Mouse (Mus musculus): ENCODE results near the gene Tent5c.

Gene Tent5c

DNA sequence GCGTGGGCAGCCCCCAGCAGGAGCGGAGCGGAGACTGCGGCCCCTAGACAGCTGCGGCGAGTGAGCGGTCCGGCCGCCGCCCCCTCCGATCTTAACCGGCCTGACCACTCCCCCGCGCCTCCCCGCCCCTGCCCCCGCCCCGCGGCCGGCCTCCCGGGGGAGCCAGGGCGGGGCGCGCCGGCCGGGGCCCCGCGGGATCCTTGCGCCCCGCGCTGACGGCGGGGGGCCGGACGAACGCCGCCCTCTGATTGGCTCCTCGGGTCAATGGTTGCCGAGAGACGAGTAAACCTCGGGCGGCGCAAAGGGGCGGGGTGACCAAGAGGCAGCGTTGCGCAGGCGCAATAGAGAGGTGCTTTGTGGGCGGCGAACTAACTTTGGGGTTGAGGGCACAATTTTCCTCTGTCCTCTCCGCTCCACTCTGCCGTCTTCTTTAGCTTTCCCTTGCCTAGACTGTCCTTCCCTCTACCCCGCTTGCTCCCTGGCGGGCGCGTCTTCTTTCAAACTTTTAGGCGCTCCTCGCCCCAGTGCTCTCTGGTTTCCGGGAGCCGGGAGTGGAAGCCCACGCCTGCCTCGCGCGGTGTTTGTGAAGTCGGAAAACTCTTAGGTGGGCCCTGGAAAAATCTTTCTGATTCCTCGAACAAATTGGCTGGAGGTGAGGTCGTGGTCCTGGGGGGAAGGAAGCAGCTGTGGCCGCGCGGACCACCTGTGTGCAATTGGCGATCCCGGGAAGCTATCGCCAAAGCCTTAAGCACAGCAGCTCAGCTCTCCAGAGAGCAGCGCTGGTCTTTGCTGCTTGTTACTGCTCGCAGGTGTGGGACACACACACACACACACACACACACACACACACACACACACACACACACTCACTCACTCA, at the start of gene Tent5c:
Tent5c (minus strand) TSS at position 192 of the 877 bp plus-strand sequence.
- peak; percentile 98 for DNase-seq (ENCODE audit: inconsistent ontology term)

DNA sequence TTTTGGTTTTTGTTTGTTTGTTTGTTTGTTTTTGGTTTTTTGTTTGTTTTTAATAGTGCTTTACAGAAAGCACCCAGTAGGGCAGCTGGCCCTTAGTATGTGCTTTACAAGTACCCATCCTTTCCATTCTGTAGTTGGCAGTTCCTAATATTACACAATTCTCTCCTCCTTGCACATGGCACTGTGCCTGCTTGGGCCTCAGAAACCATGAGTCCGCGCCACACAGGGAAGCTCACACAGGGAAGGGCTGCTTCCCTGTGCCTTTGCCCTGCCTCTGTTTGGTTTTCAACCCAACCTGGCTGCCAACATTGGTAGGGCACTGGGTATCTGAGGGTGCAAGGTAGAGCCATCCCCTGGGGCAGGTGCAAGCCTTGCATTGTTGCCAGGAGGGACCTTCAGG, 47.6 kb upstream of the Tent5c start:
- no peak for DNase-seq (ENCODE audit: inconsistent ontology term)

DNA sequence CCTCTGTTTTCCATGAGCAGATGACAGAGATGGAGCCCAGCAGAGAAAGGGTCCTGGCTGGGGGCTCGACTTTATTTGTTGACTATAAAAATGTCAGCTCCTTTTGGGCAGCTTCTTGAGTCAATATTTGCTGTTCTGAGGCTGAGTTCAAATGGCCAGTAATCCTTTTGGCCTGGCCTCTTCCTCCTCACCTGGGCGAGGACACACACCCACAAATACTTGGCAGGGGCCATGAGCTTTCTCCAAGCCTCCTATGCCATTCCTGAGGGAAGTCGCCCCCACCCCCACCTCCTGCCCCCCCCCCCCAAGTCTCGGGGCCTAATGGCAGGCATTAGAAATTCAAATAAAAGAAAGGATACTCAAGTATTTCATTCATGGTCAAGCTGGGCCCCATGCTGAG, 46.8 kb upstream of the Tent5c start:
- no peak for DNase-seq (ENCODE audit: inconsistent ontology term)

DNA sequence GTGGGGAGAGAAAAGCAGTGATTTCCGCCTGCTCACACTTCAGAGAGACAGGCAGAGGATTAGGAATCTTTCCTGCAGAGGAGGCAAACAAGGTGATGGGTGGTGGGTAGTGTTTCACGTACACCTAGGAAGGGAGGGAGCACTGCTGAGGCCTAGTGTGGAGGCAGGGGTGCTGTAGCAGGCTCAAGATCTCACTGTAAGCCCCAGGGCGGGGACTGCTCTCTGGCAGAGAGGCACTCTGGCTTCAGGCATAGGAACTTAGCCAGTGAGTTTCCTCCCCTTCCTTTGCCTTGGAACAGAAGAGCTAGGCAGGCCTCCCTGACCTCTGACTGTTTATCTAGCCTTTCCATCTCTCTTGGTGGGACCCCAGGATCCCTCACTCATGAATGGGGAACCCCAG, 46.2 kb upstream of the Tent5c start:
- DNase-seq (ENCODE audit: inconsistent ontology term) = no peak

DNA sequence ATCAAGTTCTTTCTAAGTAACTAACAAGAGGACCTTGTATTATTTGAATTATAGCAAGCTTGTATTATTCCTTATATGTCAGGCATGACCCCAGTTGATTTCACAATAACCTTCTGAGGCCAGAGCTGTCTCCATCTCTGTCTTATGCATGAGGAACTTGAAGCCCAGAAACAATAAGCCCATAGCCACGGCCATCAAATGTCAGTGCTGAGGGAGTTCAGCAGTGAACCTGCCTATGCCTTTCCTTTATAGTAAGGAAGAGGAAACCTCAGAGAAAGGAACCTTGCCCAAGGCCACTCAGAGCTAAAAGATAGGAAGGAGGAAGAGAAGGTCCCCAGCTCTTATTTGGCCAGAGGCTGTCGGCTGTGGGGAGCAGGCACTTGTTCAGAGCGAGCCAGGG, 45.3 kb upstream of the Tent5c start:
- DNase-seq (ENCODE audit: inconsistent ontology term) = no peak

DNA sequence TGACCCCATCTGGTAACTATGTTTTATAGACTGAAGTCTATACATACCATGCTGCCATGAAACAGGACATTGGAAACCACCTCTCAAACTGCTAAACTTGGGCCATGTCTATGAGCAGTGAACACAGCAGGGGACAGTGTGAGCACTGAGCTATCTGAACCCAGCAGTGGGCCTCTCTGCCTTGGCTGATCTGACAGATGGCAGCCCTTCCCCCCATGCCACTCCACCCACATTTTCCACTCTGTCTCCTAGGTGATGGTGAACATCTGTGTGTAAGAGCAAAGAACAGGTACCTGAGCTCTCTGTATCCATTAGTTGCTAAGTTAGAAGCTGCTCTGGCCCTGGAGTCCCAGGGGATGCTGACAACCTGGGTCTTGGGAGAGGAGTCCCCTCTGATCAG, 44.3 kb upstream of the Tent5c start:
- no peak for DNase-seq (ENCODE audit: inconsistent ontology term)

DNA sequence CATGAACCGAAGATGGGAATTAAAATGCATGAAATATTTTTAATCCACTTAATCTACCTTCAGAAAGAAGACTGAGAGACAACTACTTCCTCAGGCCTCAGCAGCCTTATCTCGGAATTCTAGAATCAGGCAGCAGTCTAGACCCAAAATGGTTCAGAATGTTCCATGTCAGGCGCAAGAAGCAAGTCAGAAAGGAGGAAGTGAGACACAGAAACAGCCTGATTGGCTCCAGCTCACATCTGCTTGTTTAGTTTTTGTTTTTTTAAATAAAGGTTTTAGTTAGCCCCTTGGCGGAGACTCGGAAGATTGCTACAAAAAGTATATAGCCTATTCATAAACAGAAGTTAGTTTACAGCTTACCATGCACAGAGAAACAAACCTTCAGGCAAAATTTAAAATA, 41.8 kb upstream of the Tent5c start:
- DNase-seq (ENCODE audit: inconsistent ontology term) = no peak

DNA sequence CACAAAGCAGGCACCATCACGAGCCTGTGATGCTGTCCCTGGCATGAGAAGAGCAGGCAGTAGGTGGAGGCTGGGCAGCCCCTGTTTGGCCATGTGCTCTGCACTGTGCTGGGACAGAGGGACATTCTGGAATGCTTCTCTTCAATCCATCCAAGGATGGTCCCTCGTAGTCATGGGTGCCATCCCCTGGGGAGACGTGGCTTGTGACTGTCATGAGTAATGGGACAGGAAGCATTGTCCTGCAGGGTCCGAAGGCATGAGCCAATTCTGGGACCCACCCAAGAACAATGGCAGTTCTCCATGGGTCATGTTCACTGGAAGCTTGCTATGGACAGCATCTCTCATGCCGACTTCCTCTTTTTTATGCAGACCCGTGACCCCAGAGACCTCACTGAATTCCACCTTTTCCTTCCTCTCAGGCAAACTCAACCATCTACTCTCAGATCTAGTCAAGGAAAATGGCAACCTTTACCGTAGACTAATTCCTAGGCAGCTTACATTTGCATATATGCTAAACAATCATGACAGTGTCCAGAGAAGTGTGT, 41.2 kb upstream of the Tent5c start:
- no peak for DNase-seq (ENCODE audit: inconsistent ontology term)

DNA sequence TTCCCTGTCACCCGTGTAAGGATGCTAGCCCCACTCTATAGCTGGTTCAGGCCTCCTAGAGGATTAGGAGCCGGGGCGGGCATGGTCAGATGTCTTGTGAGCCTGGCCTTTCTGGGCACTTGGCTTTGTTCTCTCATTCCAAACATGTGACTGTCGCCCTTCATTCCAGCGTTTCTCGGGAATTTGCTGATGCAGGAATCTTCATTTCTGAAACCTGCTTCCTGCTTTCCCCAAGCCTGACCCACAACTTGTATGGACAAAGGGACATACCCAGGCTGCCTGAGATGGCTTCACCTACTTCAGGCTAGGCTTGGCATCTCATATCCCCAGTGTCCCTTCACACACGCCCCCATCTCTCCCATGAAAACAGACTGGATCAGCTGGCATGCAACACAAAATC, 33.5 kb upstream of the Tent5c start:
- peak; percentile 73 for DNase-seq (ENCODE audit: inconsistent ontology term)

DNA sequence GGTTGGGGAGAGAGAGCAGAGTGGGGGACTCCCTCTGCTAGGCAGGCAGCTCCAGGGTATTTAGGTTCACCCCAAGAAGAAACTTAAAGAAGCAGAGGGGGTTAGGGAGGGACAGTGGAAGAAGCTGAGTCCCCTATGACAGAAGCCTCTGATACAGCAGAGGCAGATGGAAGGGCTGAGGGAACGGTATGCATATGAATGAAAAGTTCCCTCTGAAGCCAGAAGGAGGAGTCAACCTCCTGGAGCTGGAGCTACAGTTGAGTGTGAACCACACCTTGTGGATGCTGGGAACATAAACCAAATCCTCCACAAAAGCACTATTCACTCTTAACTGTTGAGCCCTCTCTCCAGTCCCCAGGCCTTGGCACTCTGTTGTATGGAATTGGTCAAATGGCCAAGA, 32.5 kb upstream of the Tent5c start:
- no peak for DNase-seq (ENCODE audit: inconsistent ontology term)

DNA sequence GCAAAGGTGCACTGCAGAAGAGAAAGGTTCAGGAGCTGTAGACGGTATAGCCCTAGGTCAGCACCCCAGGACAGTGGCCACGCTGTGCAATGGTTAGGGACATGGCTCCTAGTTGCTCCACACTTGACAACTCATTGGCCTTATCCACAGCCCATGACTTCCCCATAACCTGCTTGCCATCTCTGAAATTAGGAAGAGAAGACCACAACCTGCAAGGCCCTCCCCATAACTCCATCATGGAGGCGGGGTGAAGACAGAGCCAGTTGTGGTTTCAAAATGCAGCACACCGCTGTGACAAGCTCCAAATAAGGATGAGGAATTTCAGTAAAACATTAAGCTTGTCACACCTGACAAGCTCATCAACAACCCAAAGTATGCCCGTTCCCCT, 26.6 kb upstream of the Tent5c start:
- no peak for DNase-seq (ENCODE audit: inconsistent ontology term)

DNA sequence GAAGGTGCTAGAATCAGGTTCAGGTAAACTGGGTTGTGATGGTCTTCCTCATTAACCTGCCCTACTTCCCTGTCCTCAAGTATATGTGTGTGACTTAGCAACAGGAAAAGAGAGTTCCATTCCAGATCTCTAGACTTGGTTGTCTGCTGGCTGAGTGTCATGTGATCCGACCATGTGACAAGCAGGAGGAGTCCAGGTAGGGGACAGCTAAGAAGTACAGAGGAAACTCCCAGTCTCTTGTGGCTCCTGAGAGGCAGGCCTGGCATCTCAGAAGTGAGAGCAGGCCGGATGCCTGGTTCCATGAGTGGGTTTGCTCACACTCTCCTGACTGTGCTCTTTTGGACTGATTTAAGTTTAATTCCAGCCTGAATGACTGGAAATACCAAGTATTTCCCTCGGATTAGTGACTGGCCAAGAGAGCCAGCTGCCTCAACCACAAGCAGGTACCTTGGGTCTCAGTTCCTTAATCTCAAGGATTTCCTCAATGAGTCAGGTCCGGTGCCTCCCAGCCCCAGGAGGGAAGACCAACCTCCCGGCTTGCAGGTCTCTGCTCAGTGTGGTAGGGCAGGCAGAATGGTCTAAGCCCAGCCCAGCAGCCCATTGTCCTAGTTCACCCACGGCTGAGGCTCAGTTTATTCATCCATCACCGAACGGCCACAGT, 26.1 kb upstream of the Tent5c start:
- no peak for DNase-seq (ENCODE audit: inconsistent ontology term)

DNA sequence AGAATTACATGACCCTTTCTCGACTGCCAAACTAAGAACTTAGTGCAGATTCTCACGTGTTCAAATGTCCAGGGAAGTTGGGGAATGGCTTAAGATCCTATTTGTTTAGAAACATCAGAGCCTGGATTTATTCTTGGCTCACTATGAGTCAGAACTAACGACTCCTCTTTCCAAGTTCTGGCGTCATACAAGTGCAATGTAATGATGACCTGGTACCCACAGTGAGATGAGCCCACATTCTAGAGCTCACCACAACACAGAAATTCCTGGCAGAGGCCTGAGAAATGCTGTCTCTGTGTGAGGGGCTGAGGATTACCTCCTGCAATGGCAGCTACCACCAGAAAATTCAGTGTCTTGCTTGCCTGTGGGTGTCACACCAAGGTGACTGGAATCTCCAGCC, 18.1 kb upstream of the Tent5c start:
- DNase-seq (ENCODE audit: inconsistent ontology term) = peak; percentile 62

DNA sequence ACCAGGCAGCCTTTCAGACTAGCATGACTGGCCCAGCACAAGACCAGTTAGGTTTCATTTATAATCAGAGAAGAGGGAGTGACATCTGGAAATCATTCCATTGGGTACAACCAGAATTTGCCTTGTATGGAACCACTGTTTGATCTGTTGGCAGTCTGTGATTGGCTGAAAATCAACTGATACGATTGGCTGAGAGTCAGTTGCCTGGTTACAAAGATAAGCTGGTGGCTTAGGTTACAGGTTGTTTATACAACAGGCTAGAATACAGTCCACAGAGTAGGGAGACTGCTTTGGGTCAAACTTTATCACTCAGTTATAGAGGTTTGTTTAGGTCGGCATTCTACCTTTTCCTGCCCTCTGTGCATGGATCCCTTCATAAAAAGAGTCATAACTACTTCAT, 17.6 kb upstream of the Tent5c start:
- DNase-seq (ENCODE audit: inconsistent ontology term) = no peak

DNA sequence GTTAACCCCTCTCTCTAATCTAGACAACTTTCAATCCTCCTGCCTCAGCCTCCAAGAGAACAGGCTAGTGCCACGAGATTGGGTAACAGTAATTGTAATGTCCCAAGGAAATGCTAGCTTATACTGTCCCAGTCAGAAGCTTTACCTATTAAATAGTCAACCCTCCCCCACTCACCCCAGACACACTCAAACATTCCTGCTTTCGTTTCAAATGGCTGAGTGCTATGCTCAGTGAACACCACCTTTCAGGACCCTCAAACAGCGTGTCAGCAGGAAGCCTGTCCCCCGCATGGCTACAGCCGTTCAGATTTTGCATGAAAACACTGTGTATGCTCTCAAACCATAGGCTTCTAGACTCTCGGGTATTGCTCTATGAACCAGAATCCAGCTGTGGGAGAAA, 14.8 kb upstream of the Tent5c start:
- no peak for DNase-seq (ENCODE audit: inconsistent ontology term)

DNA sequence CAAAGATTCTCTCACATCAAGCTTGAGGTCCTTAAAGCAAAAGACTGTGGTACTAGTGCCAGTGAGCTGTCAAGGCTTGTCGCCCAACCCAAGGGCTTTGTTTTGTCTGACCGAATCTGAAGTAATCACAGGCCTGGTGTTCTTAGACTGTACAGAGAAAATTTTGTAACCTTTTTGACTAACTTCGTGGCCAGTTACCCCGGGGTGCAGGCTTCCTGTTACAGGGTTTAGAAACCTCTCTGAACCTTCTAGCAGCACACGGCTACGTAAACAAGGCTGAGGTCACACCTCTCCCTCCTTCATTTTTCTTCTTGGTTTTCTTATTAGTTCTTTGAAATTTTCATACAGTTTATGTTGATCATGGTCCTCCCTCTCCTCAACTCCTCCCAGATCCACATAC, 13.4 kb upstream of the Tent5c start:
- no peak for DNase-seq (ENCODE audit: inconsistent ontology term)

DNA sequence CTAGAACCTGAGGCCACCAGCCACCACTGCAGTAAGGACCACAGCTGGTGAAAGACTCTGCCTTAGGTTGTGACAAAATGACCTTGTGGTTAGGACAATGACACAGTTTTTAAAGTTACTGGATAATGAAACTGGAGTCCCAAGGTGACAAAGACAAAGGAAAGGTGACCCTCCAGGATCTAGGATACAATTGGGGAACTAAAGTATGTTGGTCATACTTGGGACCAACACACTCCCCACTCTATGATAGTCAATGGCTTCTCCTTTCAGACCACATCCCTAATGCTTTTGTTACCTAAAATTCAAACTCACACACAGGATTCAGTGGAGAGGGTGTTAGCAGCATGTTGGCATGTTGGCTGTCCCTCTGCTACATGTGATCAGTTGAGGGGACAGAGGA, 12.8 kb upstream of the Tent5c start:
- no peak for DNase-seq (ENCODE audit: inconsistent ontology term)

DNA sequence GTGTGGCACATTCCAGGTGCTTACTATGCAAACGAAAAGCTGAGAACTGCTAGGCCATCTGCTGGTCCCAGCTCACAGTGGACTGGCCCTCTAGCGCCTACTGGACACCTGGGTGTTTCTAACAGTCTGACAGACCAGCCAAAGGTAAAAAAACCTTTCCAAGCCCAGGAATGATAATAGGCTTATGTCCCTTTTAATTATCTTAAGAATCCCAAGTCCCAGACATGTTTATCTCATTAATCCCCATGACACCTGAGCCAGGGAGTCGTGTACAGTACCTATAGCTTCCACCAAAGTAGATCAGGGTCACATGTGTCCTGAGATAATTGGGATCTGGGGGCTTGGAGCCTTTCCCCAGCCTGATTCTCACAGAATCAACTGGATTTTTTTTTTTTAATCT, 7.0 kb upstream of the Tent5c start:
- DNase-seq (ENCODE audit: inconsistent ontology term) = no peak

DNA sequence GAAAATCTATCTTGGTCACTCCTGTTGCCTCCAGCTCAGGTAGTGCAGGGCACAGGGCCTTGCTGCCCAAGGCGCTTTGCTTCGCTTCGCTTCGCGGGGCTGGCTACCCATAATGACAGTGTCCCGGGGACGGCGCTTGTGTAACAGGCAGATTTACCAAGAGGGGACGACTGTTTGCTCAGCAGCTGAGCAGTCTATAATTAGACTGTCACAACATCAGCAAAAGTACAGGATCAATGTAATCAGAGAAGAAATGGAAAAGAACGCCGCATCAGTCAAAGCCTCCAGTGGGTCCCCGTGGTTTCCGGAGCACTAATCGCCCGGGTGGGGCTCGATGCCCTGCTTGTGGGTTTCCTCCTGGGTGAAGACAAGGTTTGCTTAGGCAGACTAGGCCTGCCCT, 6.3 kb upstream of the Tent5c start:
- no peak for DNase-seq (ENCODE audit: inconsistent ontology term)

DNA sequence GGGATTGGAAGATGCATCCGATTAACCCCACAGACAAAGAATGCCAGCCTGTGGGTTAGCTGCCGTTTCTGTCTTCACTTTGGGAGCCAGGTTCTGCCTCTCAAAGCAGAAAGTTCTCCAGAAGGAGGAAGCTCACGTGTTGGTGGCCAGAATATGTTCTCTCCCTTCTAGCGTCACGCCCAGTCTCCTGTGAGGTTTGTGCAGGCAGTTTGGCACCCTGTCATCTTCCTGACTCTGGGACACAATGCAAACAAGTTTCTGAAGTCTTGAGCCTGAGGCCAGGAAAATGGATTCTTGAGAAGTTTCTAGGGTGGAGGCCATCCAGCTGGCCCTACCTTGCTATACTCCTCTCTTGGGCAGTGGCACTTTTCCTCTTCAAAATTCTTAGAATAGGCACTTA, 5.8 kb upstream of the Tent5c start:
- no peak for DNase-seq (ENCODE audit: inconsistent ontology term)

DNA sequence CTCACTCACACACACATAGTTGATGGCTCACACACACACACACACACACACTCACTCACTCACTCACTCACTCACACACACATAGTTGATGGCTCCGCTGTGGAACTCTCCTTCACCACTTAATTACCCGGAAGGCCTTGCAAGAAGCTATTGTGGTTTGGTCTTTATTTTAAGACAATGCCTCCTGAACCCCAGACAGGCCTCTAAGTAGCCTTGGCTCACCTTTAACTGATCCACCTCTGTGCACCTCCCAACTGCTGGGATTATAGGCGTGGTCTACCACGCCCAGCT, 831 bp upstream of the Tent5c start:
- no peak for DNase-seq (ENCODE audit: inconsistent ontology term)

DNA sequence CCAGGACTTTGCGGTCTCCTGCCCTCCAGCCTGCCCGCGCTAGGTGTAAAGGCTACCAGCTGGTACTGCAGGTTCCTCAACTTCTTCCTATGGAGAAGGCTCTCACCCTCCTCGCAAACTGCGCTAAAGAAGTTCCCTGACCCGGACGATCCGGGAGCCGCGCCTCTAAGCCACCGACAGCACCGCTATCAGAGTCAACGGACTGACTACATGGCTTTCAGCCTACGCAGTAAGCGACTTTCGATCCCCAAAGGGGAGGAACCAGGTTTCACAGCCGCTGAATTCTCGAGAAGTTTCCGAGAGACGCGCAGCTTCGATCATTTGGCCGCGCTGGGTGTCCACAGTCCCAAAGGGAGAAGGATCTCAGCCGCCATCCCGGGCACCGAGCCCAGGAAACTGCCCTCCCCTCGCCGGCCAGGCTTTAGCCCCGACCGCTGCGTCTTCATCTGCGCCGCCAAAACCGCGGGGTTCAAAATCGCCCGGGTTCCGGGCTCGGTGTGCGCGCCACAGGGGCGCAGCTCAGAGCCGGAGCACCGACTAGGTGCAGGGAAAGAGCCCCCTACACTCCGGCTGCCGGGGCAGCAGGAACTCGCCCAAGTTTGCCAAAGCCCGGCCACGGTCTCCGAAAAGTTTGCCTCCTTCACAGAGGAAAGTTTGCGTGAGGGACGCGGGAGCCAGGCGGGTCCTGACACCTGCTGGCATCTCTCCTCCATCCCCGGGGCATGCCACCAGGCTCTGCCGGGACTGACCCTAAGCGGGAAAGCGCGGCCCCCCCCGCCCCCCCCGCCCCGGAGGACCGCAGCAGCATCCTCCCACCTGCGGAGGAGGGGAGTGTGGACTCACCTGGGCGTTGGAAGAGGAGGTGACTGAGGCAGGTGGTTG, 632 bp downstream of the Tent5c start:
- peak; percentile 77 for DNase-seq (ENCODE audit: inconsistent ontology term)
